Mouse (Mus musculus): Measurements from ENCODE around the gene Ghitm. TPM values are rescaled to one million over a fixed set of nuclear protein-coding genes. Genes with fewer than 3 reads are reported as not detected.
"Not testable (repeated sequence)": the region's sequence is repeated elsewhere in the genome, so short reads cannot be mapped to it uniquely, and the experiment has no call there.

Ghitm gene
- polyA plus RNA-seq, 1 experiment, result 224 TPM

DNA sequence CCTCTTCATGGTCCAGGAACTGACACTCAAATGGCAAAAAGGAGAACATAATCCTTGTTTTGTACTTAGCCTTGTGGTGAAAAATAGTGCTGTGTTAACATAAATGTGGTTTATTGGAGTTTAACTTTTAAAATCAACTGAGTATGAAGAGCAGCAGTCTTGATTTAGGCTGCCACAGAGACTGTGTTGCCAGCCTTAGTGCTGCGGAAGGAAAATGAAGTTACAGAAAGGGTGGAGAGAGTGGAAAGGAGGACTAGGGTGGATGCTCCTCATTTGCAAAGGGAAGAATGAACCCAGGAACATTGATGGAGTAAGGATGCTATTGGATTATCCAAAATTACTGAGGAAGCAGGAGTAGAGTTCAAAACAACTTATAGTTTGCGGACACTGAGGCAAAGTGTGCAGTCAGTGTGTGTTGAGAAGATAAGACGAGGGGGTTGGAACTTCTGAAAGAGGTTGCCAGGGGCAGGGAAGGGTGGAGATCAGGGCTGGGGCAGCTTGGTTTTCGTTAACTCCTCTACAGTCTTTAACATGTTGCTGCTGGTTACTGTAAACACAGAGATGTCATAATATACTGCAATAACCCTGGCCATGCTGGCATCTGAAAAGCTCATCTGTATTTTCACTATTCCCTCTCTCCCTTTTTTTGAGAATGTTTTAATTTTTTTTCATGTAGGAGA, 28.3 kb upstream of the Ghitm start:
- no peak overlapping the region for H3K27ac ChIP-seq (ENCODE audit: insufficient read depth, low read length)
- no peak overlapping the region for H3K4me3 ChIP-seq (ENCODE audit: low read depth, low read length)
- no peaks in the 10 kb centered on the region for H3K27me3 ChIP-seq (ENCODE audit: control insufficient read depth, insufficient read depth, low read length, poor library complexity, severe bottlenecking)
- H3K9ac ChIP-seq (ENCODE audit: low read depth, poor library complexity, severe bottlenecking), result no peak overlapping the region
- H3K4me1 ChIP-seq (ENCODE audit: control insufficient read depth, insufficient read depth, low read length), result no peaks in the 10 kb centered on the region
- H3K9me3 ChIP-seq (replicated peaks; ENCODE audit: control insufficient read depth, insufficient read depth, low read length, poor library complexity, severe bottlenecking), result no peaks in the 10 kb centered on the region
- TF ChIP-seq POLR2A (IDR thresholded peaks at IDR 0.05; ENCODE audit: insufficient read depth, low read length) (no peak), CTCF (IDR thresholded peaks at IDR 0.05; ENCODE audit: low read depth, low read length) (no peak), EP300 (IDR thresholded peaks at IDR 0.05; ENCODE audit: insufficient read depth, low read depth, low read length) (no peak)
- H3K36me3 ChIP-seq (ENCODE audit: control insufficient read depth, insufficient read depth, low read length, poor library complexity, severe bottlenecking), result no peaks in the 10 kb centered on the region

- H3K9me3 ChIP-seq (replicated peaks; ENCODE audit: control insufficient read depth, insufficient read depth, low read length, poor library complexity, severe bottlenecking), result peaks cover 19% of the 10 kb centered on the region
- TF ChIP-seq CTCF (IDR thresholded peaks at IDR 0.05; ENCODE audit: low read depth, low read length) (no peak), EP300 (IDR thresholded peaks at IDR 0.05; ENCODE audit: insufficient read depth, low read depth, low read length) (no peak), POLR2A (IDR thresholded peaks at IDR 0.05; ENCODE audit: insufficient read depth, low read length) (no peak)
- no peaks in the 10 kb centered on the region for H3K4me1 ChIP-seq (ENCODE audit: control insufficient read depth, insufficient read depth, low read length)
- no peaks in the 10 kb centered on the region for H3K36me3 ChIP-seq (ENCODE audit: control insufficient read depth, insufficient read depth, low read length, poor library complexity, severe bottlenecking)
- H3K27ac ChIP-seq (ENCODE audit: insufficient read depth, low read length), result no peak overlapping the region
- H3K27me3 ChIP-seq (ENCODE audit: control insufficient read depth, insufficient read depth, low read length, poor library complexity, severe bottlenecking), result no peaks in the 10 kb centered on the region
- H3K9ac ChIP-seq (ENCODE audit: low read depth, poor library complexity, severe bottlenecking), result no peak overlapping the region
- no peak overlapping the region for H3K4me3 ChIP-seq (ENCODE audit: low read depth, low read length)
Measured at GRCm38 (mm10) chr14:37154391-37154790, 19.3 kb upstream of the Ghitm start.

- no peak overlapping the region for H3K27ac ChIP-seq (ENCODE audit: insufficient read depth, low read length)
- no peaks in the 10 kb centered on the region for H3K27me3 ChIP-seq (ENCODE audit: control insufficient read depth, insufficient read depth, low read length, poor library complexity, severe bottlenecking)
- no peak overlapping the region for H3K4me3 ChIP-seq (ENCODE audit: low read depth, low read length)
- no peaks in the 10 kb centered on the region for H3K36me3 ChIP-seq (ENCODE audit: control insufficient read depth, insufficient read depth, low read length, poor library complexity, severe bottlenecking)
- TF ChIP-seq CTCF (IDR thresholded peaks at IDR 0.05; ENCODE audit: low read depth, low read length), result no peak
- no peak for TF ChIP-seq EP300 (IDR thresholded peaks at IDR 0.05; ENCODE audit: insufficient read depth, low read depth, low read length)
- TF ChIP-seq POLR2A (IDR thresholded peaks at IDR 0.05; ENCODE audit: insufficient read depth, low read length), result no peak
- no peak overlapping the region for H3K9ac ChIP-seq (ENCODE audit: low read depth, poor library complexity, severe bottlenecking)
- H3K9me3 ChIP-seq (replicated peaks; ENCODE audit: control insufficient read depth, insufficient read depth, low read length, poor library complexity, severe bottlenecking), result peaks cover 4% of the 10 kb centered on the region
- H3K4me1 ChIP-seq (ENCODE audit: control insufficient read depth, insufficient read depth, low read length), result no peaks in the 10 kb centered on the region
Measured at GRCm38 (mm10) chr14:37139051-37139710, 4.1 kb upstream of the Ghitm start.

DNA sequence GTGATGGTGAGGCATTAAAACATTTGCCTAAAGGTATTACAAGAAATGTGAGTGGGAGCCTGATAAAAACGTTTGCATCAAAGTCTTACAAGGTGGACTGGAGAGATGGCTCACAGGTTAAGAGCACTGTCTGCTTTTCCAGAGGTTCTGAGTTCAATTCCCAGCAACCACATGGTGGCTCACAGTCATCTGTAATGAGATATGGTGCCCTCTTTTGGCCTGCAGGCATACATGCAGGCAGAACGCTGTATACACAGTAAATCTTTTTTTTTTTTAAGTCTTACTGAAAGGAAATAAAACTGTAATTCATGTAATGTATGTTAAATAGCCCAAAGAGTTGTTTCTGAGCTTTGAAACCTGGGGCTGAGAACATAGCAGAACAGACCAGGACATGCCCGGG, 2.5 kb upstream of the Ghitm start:
- H3K4me1 ChIP-seq (ENCODE audit: control insufficient read depth, insufficient read depth, low read length); H3K4me3 ChIP-seq (ENCODE audit: low read depth, low read length); H3K9me3 ChIP-seq (replicated peaks; ENCODE audit: control insufficient read depth, insufficient read depth, low read length, poor library complexity, severe bottlenecking); H3K9ac ChIP-seq (ENCODE audit: low read depth, poor library complexity, severe bottlenecking); H3K36me3 ChIP-seq (ENCODE audit: control insufficient read depth, insufficient read depth, low read length, poor library complexity, severe bottlenecking); H3K27me3 ChIP-seq (ENCODE audit: control insufficient read depth, insufficient read depth, low read length, poor library complexity, severe bottlenecking): not testable (repeated sequence)
- peak overlapping the region; percentile 78 for H3K27ac ChIP-seq (ENCODE audit: insufficient read depth, low read length)

DNA sequence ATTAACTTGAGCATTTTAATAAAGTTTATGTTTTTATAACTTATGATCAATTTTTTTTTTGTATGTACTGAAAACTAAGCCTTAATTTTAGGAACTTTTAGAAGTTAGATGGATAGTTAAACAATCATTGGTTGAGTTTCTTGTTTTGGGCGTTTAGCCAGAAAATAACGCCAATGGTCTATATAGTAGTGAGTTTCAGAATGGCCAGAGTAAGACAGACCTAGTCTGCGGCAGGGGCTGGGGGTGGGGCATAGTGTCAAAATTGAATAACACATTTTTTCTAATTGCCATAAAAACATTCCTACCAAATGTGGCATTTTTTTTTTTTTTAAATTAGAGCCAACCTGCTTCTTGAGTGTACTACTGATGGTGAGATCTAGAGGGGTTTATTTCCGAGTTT, 1.0 kb upstream of the Ghitm start:
- H3K9me3 ChIP-seq (replicated peaks; ENCODE audit: control insufficient read depth, insufficient read depth, low read length, poor library complexity, severe bottlenecking), result peaks cover 4% of the 10 kb centered on the region
- no peak overlapping the region for H3K9ac ChIP-seq (ENCODE audit: low read depth, poor library complexity, severe bottlenecking)
- H3K27ac ChIP-seq (ENCODE audit: insufficient read depth, low read length), result no peak overlapping the region
- no peak overlapping the region for H3K4me3 ChIP-seq (ENCODE audit: low read depth, low read length)
- no peaks in the 10 kb centered on the region for H3K27me3 ChIP-seq (ENCODE audit: control insufficient read depth, insufficient read depth, low read length, poor library complexity, severe bottlenecking)
- H3K4me1 ChIP-seq (ENCODE audit: control insufficient read depth, insufficient read depth, low read length), result no peaks in the 10 kb centered on the region
- TF ChIP-seq EP300 (IDR thresholded peaks at IDR 0.05; ENCODE audit: insufficient read depth, low read depth, low read length) (no peak), POLR2A (IDR thresholded peaks at IDR 0.05; ENCODE audit: insufficient read depth, low read length) (no peak)
- H3K36me3 ChIP-seq (ENCODE audit: control insufficient read depth, insufficient read depth, low read length, poor library complexity, severe bottlenecking), result peaks cover 19% of the 10 kb centered on the region

- H3K27ac ChIP-seq (ENCODE audit: insufficient read depth, low read length), result no peak overlapping the region
- H3K9me3 ChIP-seq (replicated peaks; ENCODE audit: control insufficient read depth, insufficient read depth, low read length, poor library complexity, severe bottlenecking), result peaks cover 4% of the 10 kb centered on the region
- no peaks in the 10 kb centered on the region for H3K4me1 ChIP-seq (ENCODE audit: control insufficient read depth, insufficient read depth, low read length)
- peak overlapping the region; percentile 70 for H3K4me3 ChIP-seq (ENCODE audit: low read depth, low read length)
- H3K27me3 ChIP-seq (ENCODE audit: control insufficient read depth, insufficient read depth, low read length, poor library complexity, severe bottlenecking), result no peaks in the 10 kb centered on the region
- peak overlapping the region; percentile 66 for H3K9ac ChIP-seq (ENCODE audit: low read depth, poor library complexity, severe bottlenecking)
- no peak for TF ChIP-seq CTCF (IDR thresholded peaks at IDR 0.05; ENCODE audit: low read depth, low read length)
- TF ChIP-seq EP300 (IDR thresholded peaks at IDR 0.05; ENCODE audit: insufficient read depth, low read depth, low read length), result no peak
- no peak for TF ChIP-seq POLR2A (IDR thresholded peaks at IDR 0.05; ENCODE audit: insufficient read depth, low read length)
- H3K36me3 ChIP-seq (ENCODE audit: control insufficient read depth, insufficient read depth, low read length, poor library complexity, severe bottlenecking), result peaks cover 23% of the 10 kb centered on the region
Measured at GRCm38 (mm10) chr14:37135671-37136070, 599 bp upstream of the Ghitm start.

All from ES-Bruce4 (cell line).